Mouse (Mus musculus) forebrain, embryonic 16.5 days (tissue): ENCODE data around the gene Ifna11. TPM values are rescaled to one million over a fixed set of nuclear protein-coding genes. Genes with fewer than 3 reads are reported as not detected.

Experiments
- ATAC-seq: fragments of 200-750 bp; cut with Nextera tagmentation; 2 replicates; pipeline ENCODE4 v1.8.0; 2017; ENCODE audit warnings: mild to moderate bottlenecking, moderate library complexity
- H3K27ac ChIP-seq: fragments of 300-500 bp; sonication (generic); 2 replicates; pipeline ENCODE4 v1.5.1; 2014; ENCODE audit warnings: low read length, control low read depth
- H3K27me3 ChIP-seq: fragments of 300-500 bp; sonication (generic); replicated peaks from 2 replicates; pipeline ENCODE4 v1.6.1; 2014; ENCODE audit warnings: low read length; ENCODE audit not compliant: control insufficient read depth, insufficient read depth
- H3K36me3 ChIP-seq: fragments of 300-500 bp; sonication (generic); 2 replicates; pipeline ENCODE4 v1.6.1; 2014; ENCODE audit not compliant: control insufficient read depth, insufficient read depth
- H3K4me1 ChIP-seq: fragments of 300-500 bp; sonication (generic); replicated peaks from 2 replicates; pipeline ENCODE4 v1.6.1; 2014; ENCODE audit warnings: low read length; ENCODE audit not compliant: control insufficient read depth, insufficient read depth
- H3K4me2 ChIP-seq: fragments of 300-500 bp; sonication (generic); 2 replicates; pipeline ENCODE4 v1.6.1; 2014; ENCODE audit warnings: mild to moderate bottlenecking, low read length, control low read depth
- H3K4me3 ChIP-seq: fragments of 300-500 bp; sonication (generic); replicated peaks from 2 replicates; pipeline ENCODE4 v1.5.1; 2014; ENCODE audit warnings: mild to moderate bottlenecking, low read length, control low read depth
- H3K9ac ChIP-seq: fragments of 300-500 bp; sonication (generic); replicated peaks from 2 replicates; pipeline ENCODE4 v1.6.1; 2014; ENCODE audit warnings: low read depth, low read length, control low read depth
- H3K9me3 ChIP-seq: fragments of 300-500 bp; sonication (generic); 2 replicates; pipeline ENCODE4 v1.6.1; 2016; ENCODE audit warnings: low read length; ENCODE audit not compliant: control insufficient read depth
- WGBS: fragments of 180-500 bp; shearing (Covaris S2); extraction: QIAGEN DNeasy Blood & Tissue Kit; methylation state at CpG from one replicate; pipeline ENCODE4 v1.1.7; 2014; 5-methylcytosine and 5-hydroxymethylcytosine counted together
- polyA plus RNA-seq: library from polyadenylated mRNA; unstranded; fragments of >200 nt; fragmentation: Nextera tagmentation; extraction: Ambion mirVana; gene quantifications from 2 replicates; pipeline ENCODE4 v1.2.1, GENCODE M21; 2015

Gene Ifna11
- polyA plus RNA-seq, 1 experiment from 2014 or later, result not detected

- H3K27me3 ChIP-seq, result no peaks in the 10 kb centered on the region
- no peaks in the 10 kb centered on the region for H3K9me3 ChIP-seq
- 2% methylated on average over 7 of the region's 7 CpGs for WGBS
- no peak overlapping the region for H3K27ac ChIP-seq
- H3K9ac ChIP-seq, result no peak overlapping the region
- ATAC-seq, result no peak
- H3K4me3 ChIP-seq, result no peak overlapping the region
- H3K4me2 ChIP-seq, result no peak overlapping the region
- no peaks in the 10 kb centered on the region for H3K36me3 ChIP-seq
- H3K4me1 ChIP-seq, result peaks cover 3% of the 10 kb centered on the region
These were observed 43.5 kb downstream of the Ifna11 start for GRCm38 (mm10) chr4:88863309-88863708.

GRCm38 (mm10) chr4:88864599-88864998 is 44.8 kb downstream of the Ifna11 start:
- H3K27ac ChIP-seq, result no peak overlapping the region
- no peaks in the 10 kb centered on the region for H3K9me3 ChIP-seq
- no peak overlapping the region for H3K9ac ChIP-seq
- ATAC-seq, result no peak
- no peaks in the 10 kb centered on the region for H3K27me3 ChIP-seq
- peaks cover 7% of the 10 kb centered on the region for H3K4me1 ChIP-seq
- H3K4me2 ChIP-seq, result no peak overlapping the region
- H3K36me3 ChIP-seq, result no peaks in the 10 kb centered on the region
- 78% methylated on average over 9 of the region's 9 CpGs for WGBS
- no peak overlapping the region for H3K4me3 ChIP-seq

GRCm38 (mm10) chr4:88865011-88865569 is 45.3 kb downstream of the Ifna11 start:
- no peak overlapping the region for H3K27ac ChIP-seq
- no peak overlapping the region for H3K9ac ChIP-seq
- H3K27me3 ChIP-seq, result no peaks in the 10 kb centered on the region
- H3K4me3 ChIP-seq, result no peak overlapping the region
- WGBS, result 59% methylated on average over 6 of the region's 6 CpGs
- peaks cover 7% of the 10 kb centered on the region for H3K4me1 ChIP-seq
- ATAC-seq, result no peak
- H3K9me3 ChIP-seq, result no peaks in the 10 kb centered on the region
- H3K36me3 ChIP-seq, result no peaks in the 10 kb centered on the region
- no peak overlapping the region for H3K4me2 ChIP-seq

- peaks cover 7% of the 10 kb centered on the region for H3K4me1 ChIP-seq
- H3K27ac ChIP-seq, result no peak overlapping the region
- H3K4me2 ChIP-seq, result peak overlapping the region; percentile 75
- ATAC-seq, result peak; percentile 76
- H3K27me3 ChIP-seq, result 0 out of 2 replicates have a peak, but pooled peaks cover 2% of the 10 kb centered on the region
- H3K36me3 ChIP-seq, result no peaks in the 10 kb centered on the region
- under 1% methylated on average over 7 of the region's 8 CpGs for WGBS
- H3K9ac ChIP-seq, result peak overlapping the region; percentile 51; the same call in 1 of the 2 replicates
- H3K9me3 ChIP-seq, result no peaks in the 10 kb centered on the region
- H3K4me3 ChIP-seq, result peak overlapping the region; percentile 60
These were observed 47.7 kb downstream of the Ifna11 start for GRCm38 (mm10) chr4:88867366-88867925.

- Histone ChIP-seq H3K4me3 (peak overlapping the region; percentile 60), H3K36me3 (no peaks in the 10 kb centered on the region), H3K27me3 (0 out of 2 replicates have a peak, but pooled peaks cover 2% of the 10 kb centered on the region), H3K9me3 (no peaks in the 10 kb centered on the region), H3K27ac (no peak overlapping the region), H3K4me1 (peaks cover 7% of the 10 kb centered on the region), H3K4me2 (peak overlapping the region; percentile 75), H3K9ac (peak overlapping the region; percentile 51)
- peak; percentile 76 for ATAC-seq
- WGBS, result 6% methylated on average over 30 of the region's 31 CpGs
These were observed 48.5 kb downstream of the Ifna11 start for GRCm38 (mm10) chr4:88867926-88868911.

Other genes with a start within 250 kb of the Ifna11 start
- not detected in 2 replicates for gene Ifna14, start 248.2 kb upstream of the Ifna11 start, polyA plus RNA-seq
- gene Ifna9, start 227.6 kb upstream of the Ifna11 start, polyA plus RNA-seq, result not detected in 2 replicates
- not detected in 2 replicates for gene Ifna12, start 216.6 kb upstream of the Ifna11 start, polyA plus RNA-seq
- gene C87499, start 185.5 kb upstream of the Ifna11 start, polyA plus RNA-seq, result not detected in 2 replicates
- not detected in 2 replicates for gene Ifna13, start 175.5 kb upstream of the Ifna11 start, polyA plus RNA-seq
- not detected in 2 replicates for gene Ifna16, start 143.0 kb upstream of the Ifna11 start, polyA plus RNA-seq
- gene Ifna2, start 136.0 kb upstream of the Ifna11 start, polyA plus RNA-seq, result not detected in 2 replicates
- not detected in 2 replicates for gene Ifnab, start 128.6 kb upstream of the Ifna11 start, polyA plus RNA-seq
- gene Gm26566, start 98.2 kb upstream of the Ifna11 start, polyA plus RNA-seq, result 1.2 and 1.4 TPM in 2 replicates
- 122 and 135 TPM in 2 replicates for gene Klhl9, start 97.5 kb upstream of the Ifna11 start, polyA plus RNA-seq
- not detected in 2 replicates for gene Gm13271, start 65.1 kb upstream of the Ifna11 start, polyA plus RNA-seq
- 0.16 TPM in 1 of 2 replicates, not detected in the other for gene Gm13283, start 59.8 kb upstream of the Ifna11 start, polyA plus RNA-seq
- 0.46 TPM in 1 of 2 replicates, not detected in the other for gene Gm13290, start 46.1 kb upstream of the Ifna11 start, polyA plus RNA-seq
- gene Gm13289, start 43.0 kb upstream of the Ifna11 start, polyA plus RNA-seq, result not detected in 2 replicates
- gene Gm13272, start 40.1 kb upstream of the Ifna11 start, polyA plus RNA-seq, result not detected in 2 replicates
- gene Ifnz, start 37.8 kb upstream of the Ifna11 start, polyA plus RNA-seq, result not detected in 2 replicates
- gene Gm13276, start 34.2 kb upstream of the Ifna11 start, polyA plus RNA-seq, result not detected in 2 replicates
- not detected in 2 replicates for gene Gm13277, start 31.3 kb upstream of the Ifna11 start, polyA plus RNA-seq
- not detected in 2 replicates for gene Gm13278, start 28.4 kb upstream of the Ifna11 start, polyA plus RNA-seq
- not detected in 2 replicates for gene Gm13275, start 25.5 kb upstream of the Ifna11 start, polyA plus RNA-seq
- not detected in 2 replicates for gene Gm13279, start 22.6 kb upstream of the Ifna11 start, polyA plus RNA-seq
- gene Gm13285, start 20.3 kb upstream of the Ifna11 start, polyA plus RNA-seq, result not detected in 2 replicates
- not detected in 2 replicates for gene Gm13287, start 16.7 kb upstream of the Ifna11 start, polyA plus RNA-seq
- not detected in 2 replicates for gene Gm13288, start 14.4 kb upstream of the Ifna11 start, polyA plus RNA-seq
- gene Ifna7, start 3.7 kb upstream of the Ifna11 start, polyA plus RNA-seq, result not detected in 2 replicates
- not detected in 2 replicates for gene Ifna6, start 7.5 kb downstream of the Ifna11 start, polyA plus RNA-seq
- gene Ifna5, start 15.6 kb downstream of the Ifna11 start, polyA plus RNA-seq, result not detected in 2 replicates
- not detected in 2 replicates for gene Ifna4, start 21.9 kb downstream of the Ifna11 start, polyA plus RNA-seq
- not detected in 2 replicates for gene Ifna1, start 30.1 kb downstream of the Ifna11 start, polyA plus RNA-seq
- not detected in 2 replicates for gene Ifne, start 60.2 kb downstream of the Ifna11 start, polyA plus RNA-seq